Mouse (Mus musculus) 3T3-L1 (cell line): ENCODE measurements at regions not wholly inside any gene's neighbourhood (a gene's known extent, or its start where the extent isn't known, plus 50 kb on each side); places are given as distances from the start of the nearest gene placed in this dataset.

Source experiments
- DNase-seq: peaks from one replicate; pipeline ENCODE4 v3.0.0-alpha.2; 2015; ENCODE audit warnings: low read depth, low spot score

GRCm38 (mm10) chr2:71636590-71636989 lies 90.0 kb upstream of the Dlx2 start:
- no peak for DNase-seq

DNA sequence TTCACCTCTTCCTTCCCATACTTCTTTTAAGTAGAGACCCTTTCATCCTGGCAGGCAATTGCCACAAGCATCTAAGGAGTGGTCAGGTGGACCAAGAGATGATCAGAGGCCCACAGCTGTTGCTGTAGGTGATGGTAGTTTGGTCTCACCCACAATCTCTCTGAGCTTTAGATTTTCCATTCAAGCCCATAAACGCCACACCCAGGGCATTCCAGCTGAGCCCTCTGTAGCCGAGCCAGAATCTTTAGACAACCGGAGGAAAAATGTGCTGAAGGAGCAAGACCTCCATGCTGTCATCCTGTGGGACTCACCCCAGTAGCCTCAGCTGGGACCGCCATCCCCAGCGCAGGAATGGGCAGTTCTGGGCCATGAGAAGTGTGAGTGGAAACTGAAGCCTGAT lies 93.7 kb upstream of the Dlx2 start:
- peak; percentile 56 for DNase-seq

DNA sequence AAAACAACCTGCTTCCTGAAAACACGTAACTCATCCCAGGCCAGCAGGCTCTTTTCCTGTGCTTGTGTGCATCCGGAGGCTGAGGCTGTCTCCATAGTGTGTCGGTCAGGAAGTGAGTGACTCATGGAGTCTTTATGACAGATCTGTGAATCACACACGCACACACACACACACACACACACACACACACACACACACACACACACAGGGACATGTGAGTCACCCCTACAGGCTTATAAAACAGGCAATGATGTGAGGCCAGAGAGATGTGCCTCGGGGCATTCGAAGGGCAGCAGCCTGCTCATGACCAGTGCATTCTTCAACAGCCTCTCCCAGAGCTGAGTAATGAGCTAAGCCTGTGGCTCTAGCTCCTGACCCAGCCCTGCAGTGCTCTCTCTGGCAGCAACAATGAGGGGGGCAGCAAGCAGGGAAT lies 97.5 kb upstream of the Dlx2 start:
- DNase-seq, result peak; percentile 100

DNA sequence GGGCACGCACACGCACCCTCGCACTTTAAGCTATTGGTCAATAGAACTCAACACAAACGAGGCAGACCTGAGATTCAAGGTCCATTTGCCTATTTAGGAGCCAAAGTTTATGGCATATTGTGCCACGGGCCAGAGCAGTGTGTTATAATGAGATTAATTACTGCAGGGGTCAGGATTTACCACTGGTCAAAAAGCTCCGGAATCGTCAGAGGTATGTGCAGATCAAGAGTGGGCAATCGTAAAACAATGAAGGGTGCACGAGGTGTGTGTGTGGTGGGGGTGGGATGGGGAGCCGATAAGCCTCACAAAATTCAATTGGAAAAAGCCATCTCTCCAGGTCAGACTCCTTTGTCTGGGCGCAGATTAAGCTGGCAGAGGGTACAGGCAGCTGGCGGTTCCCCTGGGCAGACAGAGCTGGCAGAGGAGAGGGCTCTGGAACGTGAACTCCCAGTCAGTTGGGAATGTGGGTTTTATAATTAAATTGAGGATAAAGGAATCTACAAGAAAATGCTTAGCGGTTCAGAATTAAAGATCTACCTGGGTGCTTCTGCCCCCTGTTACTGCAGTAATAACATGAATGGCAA lies 97.4 kb upstream of the Itga6 start:
- DNase-seq, result no peak

- DNase-seq, result no peak
Observed at GRCm38 (mm10) chr2:71651662-71652061, 93.8 kb upstream of the Itga6 start.

GRCm38 (mm10) chr2:71652261-71652801 lies 93.1 kb upstream of the Itga6 start:
- DNase-seq, result peak; percentile 69

DNA sequence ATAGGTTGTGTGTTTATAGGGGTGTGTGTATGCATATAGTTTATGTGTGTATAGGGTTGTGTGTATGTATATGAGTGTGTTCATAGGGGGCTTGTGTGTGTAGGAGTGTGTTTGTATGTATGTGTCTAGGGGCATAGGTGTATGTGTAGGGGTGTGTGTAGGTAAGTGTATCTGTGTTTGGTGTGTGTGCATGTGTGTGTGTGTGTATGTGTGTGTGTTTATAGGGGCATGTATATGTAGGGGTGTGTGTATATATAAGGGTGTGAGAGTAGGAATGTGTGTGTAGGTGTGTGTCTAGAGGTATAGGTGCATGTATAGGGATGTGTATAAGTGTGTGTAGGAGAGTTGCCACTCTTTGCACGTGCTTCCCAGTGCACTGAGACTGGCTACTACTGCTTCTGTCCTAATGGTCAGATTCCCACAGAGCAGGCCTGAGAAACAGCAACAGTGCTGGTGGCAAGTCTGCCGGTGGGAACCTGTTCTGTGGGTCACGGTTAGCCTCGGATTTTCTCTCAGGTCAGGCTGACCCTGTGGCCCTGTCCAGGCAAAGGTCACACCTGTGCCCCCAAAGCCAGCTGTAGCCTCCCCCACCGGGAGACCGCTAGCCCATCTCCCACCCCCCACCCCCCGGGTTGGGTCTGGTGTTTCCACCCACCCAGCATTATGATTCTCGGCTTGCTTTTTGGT lies 90.5 kb upstream of the Itga6 start:
- no peak for DNase-seq

DNA sequence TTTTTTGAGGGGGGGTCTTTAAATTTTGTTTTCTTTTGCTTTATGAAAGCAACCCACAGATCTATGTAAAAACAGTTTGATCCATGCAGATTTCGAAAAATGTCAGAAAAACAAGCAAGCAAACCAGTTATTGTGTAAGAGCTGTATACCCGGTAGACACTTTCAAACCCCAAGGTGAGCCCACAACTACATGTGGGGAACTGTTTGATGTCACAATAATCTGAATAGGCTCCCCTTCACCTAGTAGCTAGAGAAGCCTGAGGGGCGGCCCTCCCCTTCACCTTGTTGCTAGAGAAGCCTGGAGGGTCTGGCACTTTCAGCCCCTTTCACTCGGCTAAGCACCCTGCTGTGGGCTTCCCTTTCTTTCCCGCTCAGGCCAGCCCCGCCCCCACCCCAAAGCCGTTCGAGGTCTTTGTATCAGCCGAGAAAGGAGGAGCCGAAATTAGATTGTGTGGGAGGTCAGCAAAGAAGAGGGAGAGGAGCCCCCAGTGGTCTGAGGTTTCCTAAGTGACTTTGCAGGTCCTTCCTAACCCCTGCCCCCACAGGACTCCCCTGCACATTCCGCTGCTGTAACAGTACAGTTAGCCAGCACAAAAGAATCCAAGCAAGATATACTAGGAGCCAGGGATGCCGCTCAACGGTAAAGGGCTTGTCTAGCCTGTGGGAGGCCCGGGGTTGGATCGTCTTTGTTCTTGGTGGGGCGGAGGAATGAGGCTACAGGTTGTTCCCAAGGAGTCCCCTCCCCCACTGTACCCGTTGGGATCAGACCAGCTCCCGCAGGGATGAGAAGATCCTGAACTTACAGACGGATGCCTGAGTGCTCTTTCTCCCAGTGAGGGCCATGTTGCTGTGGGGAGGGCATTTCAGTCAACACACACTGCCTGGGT lies 89.7 kb upstream of the Itga6 start:
- peak; percentile 61 for DNase-seq

DNA sequence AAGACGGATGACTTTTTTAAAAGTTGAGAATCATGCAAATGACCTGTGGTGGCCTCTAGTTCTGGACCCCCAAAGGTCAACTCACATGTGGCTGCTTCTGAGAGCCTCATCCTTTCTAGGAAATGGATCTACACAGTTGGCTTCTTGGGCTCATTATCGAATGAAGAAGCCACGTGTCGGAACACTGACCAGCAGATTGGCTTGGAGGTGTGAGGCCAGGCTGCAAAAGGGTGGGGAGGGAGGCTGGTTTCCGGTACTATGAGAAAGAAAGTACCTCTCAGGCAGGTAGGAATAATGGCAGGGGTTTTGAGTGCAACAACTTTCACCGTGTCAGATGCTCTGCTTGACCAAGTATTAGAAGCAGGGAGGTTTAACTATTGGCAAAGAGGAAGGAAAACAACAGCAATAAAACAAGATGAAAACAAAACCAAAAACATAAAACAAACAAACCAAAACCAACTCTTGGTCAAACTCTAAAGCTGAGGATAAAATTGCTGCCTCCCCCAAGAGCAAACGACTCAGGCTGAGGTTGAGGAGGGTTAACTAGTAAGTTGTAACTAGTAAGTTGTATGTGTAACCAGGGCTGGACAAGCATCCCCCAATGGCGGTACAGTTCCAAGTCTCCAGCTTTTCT lies 88.7 kb upstream of the Itga6 start:
- no peak for DNase-seq

DNA sequence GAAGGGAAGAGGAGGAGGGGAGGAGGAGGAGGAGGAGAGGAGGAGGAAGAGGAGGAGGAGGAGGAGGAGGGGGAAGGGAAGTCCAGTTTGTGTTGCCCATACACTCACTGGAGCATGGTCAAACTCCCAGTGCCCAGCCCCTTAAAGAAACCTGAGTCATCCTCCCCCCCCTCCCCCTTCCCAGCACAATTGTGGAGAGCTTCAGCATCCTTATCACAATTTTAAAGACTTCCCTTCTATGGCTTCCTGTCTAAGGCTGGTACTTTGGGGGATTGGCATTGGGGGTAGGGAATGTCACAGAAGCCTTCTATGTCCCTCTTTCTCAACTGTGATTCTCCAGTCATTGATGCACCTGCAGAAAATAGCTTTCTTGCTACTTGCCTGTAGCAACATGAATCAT lies 84.0 kb upstream of the Itga6 start:
- no peak for DNase-seq

- no peak for DNase-seq
Observed at GRCm38 (mm10) chr2:71661986-71662385, 83.4 kb upstream of the Itga6 start.

GRCm38 (mm10) chr2:71663453-71663852 lies 82.0 kb upstream of the Itga6 start:
- DNase-seq, result no peak

DNA sequence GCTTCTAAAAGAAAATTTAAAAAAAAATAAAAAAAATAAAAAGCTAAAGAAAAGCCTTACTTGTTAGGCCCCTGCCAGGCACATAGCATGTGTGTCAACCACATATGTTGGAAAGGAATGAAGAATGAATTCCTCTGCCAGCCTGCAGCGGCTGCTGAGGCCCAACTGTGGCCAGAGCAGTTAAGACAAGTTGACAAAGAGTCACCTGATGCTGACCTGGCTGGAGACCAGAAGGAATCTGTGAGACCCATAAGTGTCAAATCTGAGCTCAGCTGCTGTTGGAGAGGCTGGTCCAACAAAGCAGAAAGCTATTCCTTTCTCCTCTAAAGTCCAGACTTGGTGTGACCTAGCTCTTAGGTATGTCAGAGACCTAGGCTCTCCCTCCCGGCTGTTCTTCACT lies 78.5 kb upstream of the Itga6 start:
- DNase-seq, result peak; percentile 75

GRCm38 (mm10) chr2:71667746-71668145 lies 77.7 kb upstream of the Itga6 start:
- DNase-seq, result no peak

GRCm38 (mm10) chr2:71670228-71670790 lies 75.1 kb upstream of the Itga6 start:
- no peak for DNase-seq

DNA sequence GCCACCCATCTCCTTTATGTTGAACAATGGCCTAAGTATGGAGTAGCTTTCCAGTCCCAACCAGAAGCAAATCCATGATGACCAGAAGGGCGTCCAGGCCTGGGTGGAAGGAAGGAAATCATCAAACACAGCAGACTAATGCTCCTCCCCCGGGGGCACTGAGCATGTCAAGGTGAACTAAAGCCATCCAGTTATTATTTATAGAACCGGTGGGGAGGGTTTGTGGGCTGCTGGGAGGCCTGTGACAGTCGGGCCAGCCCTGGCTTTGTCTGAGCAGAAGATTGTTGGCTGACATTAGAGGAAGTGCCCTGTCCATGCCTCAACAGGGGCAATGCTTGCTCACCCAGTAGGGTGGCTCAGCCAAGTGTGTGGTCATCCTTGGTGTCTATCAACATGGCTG lies 74.5 kb upstream of the Itga6 start:
- no peak for DNase-seq

- DNase-seq, result no peak
Observed at GRCm38 (mm10) chr2:71673087-71673920, 72.1 kb upstream of the Itga6 start.

GRCm38 (mm10) chr2:71680746-71681145 lies 64.7 kb upstream of the Itga6 start:
- no peak for DNase-seq

DNA sequence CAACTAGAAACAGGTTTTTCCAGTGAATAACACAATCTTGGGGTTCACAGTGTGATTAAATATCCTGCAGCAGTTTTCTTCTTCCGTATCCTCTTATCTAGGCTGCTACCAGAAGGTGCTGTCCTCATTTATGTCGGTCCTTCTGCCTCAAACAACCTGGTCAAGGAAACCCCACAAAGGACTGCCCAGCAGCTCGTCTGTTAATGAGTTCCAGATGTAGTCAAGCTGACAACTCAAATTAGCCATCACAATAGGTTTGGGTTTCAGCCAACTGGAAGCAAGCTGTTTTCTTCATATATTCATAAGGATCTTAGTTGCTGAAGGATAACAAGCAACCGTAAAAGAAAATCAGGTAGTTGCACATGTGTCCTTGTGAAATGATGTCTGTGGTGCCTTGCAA lies 64.3 kb upstream of the Itga6 start:
- DNase-seq, result peak; percentile 70

- peak; percentile 10 for DNase-seq
Observed at GRCm38 (mm10) chr2:71683375-71683774, 62.0 kb upstream of the Itga6 start.

DNA sequence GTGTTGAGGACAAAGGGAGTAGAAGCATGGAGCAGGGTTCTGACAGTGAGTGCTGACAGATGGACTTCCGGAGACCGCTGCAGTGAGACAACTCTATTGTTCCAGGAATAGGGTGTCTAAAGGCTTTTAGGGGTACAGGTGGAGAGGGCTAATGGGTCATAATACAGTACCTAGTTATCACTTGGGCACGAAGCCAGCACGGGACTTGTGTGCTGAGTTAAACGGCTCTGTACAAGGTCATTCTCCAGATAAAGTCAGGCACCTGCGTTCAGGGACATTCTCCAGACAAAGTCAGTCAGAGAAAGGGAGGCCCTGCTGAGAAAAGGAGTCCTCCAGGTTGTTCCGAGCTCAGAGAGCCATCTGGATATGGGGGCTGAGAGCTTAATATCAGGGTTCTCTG lies 60.2 kb upstream of the Itga6 start:
- no peak for DNase-seq
